Mouse (Mus musculus) spleen, adult 12 weeks (tissue): ENCODE data around the gene 1110008P14Rik.

Experiments
- DNase-seq: peaks from one replicate; pipeline ENCODE4 v3.0.0; 2022; ENCODE audit warnings: low spot score

The 1110008P14Rik gene

DNA sequence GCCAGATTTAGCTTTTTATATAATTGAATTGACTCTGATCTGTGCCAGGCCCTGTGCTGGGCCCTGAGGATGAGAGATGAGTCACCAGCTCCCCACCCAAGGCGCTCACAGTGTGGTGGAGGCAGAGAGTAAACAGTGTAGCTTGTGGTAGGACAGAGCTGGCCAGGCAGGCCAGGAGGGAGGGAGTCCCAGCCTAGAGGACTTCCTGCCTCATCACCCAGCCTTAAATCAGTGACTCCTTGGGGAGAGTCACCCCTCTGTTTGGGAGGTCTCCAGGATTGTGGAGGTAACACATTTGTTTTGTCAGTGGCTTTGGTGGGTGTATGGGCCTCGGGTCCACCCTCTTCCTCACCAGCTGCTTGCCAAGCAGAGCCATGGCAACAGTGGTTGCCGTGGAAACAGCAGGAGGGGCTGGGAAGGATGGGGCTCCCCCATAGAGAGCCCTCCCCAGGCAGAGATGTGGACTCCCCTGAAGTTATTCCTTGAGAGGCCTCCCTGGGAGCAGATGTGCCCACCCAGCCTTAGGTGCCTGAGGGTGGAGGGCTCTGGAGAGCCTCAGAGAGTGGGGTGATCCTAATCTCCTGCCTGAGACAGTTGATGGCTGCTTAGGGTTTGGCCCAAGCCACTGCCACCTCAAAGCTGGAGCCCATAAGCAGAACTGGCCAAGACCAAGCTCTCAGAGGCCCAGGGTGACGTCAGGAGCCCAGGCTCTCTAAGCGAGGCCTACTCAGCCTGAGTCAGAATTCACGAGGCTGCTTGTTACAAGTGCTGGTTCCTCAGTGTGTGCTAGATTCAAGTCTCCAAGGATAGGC is 39.0 kb downstream of the 1110008P14Rik start:
- no peak for DNase-seq

DNA sequence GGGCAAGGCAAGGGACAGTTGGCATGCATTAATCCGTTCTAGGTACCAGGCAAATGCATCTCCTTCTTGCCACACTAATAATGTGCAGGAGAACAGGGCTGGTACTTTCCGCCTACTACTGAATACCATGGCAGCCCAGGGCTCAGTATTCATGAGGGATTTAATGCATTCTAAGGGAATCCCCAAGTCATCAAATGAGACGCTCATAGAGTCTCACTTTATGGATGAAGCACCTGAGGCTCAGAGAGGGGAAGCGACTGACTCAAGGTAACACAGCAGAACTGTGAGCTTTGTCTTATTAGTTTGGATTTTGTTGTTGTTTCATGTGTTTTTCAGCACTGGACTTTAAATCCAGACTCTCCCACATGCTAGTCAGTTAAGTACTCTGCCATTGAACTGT is 39.7 kb downstream of the 1110008P14Rik start:
- no peak for DNase-seq

DNA sequence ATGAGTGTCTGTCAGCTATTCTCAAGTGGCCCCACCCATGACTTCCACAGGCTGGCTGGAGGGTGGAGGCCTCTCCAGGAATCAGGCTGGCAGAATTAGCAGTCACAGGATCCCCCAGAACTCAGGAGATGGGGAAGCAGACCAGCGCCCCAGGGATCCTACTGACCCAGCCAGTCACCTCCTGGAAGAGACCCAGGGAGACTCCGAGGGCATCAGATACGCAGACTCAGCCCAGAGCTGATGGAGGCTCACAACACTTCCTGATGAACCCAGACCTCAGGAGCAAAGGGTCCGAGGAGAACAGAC is 40.2 kb downstream of the 1110008P14Rik start:
- no peak for DNase-seq

DNA sequence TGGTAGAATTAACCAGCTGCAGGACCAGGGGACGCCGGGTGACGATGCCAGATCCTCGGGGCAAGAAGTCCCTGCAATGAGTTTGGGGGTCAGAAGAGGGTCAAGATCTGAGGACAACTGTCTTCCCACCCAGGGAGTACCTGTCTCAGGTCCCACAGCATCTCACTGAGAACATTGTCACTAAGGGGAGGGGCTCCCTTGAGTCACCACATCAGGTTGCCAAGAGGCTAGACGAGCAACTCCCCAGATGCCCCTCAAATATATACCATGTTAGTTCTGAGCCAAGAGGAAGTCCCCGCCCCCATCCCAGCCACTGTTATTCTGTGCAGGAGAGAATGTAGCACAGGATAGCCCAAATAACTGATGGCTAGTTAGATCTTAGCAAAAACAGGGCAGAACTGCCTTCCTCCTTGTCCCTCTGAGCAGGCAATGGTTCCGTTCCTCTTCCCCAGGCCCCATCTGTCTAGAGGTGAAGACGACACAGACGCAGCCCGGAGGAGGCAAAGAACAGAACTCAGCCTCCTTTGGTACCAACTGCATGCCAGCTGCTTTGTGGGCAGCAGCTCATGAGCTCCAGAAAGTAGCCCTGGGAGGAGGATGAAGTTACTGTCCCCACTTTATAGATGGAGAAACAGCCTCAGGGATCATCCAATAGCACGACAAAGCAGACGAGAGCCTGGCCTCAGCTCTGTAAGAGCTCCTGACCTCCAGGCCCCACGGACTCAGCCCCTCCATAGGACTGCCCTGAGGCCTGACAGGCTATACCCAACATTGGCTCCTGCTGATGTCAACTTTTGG is 40.7 kb downstream of the 1110008P14Rik start:
- no peak for DNase-seq

DNA sequence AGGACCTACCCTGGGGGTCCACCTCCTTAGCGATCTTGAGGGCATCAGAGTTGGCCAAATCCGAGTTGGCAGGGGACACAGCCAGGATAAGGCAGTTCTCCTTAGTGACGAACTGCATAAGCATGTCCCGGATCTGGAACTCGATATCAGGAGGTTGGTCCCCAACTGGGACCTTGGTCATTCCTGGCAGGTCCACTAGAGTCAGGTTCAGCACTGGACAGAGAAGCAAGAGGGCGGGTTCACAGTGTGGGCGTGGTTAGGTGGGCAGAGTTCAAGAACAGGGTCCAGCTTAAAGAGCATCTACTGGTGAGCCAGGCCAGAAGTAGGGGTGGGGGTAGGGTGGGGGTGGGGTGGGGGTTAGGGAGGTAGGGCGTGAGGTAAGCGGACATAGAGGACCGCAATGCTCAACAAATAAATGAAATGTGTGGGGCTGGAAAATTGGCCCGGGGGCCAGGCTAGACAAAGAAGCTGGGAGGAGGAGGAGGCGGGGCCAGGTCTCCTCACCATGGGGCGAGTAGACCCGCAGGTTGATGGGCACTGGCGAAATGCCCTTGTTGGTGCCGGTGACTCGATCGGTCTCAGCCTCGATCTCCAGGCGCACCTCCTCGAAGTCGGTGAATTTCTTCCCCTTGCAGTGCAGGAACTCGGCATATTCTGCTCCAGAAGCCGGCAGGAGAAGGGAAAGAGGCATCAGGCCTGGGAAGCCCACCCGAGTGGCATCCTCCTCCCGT is 41.7 kb downstream of the 1110008P14Rik start:
- DNase-seq, result no peak

DNA sequence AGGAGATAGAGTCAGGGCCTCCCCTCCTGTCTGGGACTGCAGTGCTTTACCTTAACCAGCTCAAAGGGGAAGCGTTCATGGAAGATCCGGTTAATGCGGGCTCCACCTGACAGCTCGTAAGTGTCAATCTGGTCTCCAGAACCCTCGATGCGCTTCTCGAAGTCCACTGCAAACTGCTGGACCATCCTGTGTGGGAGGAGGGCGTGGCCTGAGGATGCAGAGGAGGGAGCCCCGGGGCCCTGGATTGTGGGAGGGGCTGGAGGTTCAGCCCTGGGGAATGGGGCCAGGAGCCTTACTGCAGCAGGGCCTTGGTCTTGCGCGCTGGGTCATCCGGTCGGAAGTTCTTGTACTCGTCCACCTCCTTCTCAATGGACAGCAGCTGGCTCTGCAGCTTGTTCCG is 45.9 kb downstream of the 1110008P14Rik start:
- DNase-seq, result no peak

DNA sequence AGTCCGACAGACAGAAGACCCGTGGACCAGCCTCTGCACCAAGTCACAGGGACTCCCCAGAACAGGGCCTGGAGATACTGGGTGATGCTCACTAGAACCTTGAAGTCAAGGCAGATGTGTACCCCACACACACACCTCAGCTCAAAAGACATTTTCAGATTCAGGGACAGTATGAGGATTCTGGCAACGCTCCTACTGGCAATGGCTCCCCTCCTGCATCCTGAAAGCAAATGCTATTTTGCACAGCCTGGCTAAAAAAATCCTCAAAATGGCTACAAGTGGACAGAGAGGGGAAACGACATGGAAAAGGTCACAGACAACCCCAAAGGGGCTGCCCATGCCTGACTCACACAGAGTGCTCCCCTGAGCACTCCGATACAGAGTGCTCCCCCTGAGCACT is 49.6 kb downstream of the 1110008P14Rik start:
- DNase-seq, result no peak

DNA sequence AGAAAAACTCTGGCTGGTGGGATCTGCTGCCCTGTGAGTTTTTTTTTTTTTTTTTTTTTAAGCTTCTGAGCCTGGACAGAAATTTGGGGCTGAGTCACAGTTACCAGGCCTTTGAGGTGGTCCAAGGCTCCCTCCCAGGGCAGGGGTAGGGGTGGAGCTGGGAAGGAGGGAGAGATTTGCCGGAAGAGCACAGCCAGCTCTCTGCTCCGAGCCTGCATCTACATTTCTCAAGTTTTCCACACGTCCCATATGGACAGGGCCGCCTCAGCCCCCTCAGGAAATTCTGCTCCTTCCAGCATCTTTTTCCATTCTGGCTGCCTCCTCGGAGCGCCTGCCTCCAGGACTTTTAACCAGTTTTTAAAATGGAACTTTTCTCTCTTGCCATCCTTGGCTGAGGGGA is 52.2 kb downstream of the 1110008P14Rik start:
- no peak for DNase-seq

DNA sequence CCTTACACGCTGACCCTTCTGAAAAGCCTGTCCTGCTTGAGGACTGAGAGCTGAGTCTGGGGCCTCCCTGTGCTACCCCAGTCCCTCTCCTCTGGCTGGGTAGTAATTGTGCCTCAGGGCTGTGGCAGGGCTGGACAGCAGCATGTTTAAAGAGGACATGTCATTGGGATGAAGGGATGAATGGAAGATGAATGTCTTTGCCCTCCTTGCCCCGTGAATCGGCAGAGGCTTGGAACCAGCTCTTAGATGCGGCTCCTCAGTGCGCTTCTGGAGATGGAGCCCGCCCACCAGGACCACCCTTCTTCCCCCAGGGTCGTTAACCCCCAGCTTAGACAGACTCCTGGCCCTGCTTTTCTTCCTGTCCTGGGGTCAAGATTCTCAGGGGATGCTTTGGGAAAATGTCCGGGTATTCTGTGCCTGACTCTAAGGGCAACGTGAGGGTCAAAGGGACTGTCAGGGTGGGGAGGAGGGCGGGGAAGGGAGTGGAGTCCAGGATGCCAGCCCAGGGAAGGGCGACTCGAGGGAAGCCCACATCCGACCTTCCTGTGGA is 52.8 kb downstream of the 1110008P14Rik start:
- DNase-seq, result no peak

DNA sequence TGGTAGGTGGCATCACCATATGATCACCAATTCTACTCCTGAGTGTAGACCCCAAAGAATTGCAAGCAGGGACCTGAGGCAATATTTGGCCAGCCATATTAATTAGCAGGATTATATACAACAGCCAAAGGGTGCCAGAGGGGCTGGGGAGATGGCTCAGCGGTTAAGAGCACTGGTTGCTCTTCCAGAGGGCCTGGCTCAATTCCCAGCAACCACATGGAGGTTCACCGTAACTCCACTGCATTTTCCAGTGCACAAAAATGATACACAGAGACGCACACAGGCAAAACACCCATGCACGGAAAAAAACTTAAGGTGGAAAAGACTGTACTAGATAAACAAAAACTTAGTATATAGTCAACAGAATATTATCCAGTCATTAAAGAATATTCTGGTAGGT is 54.5 kb downstream of the 1110008P14Rik start:
- DNase-seq, result no peak
